Mouse (Mus musculus): Measurements from ENCODE around the gene Batf3. TPM values are rescaled to one million over a fixed set of nuclear protein-coding genes. Genes with fewer than 3 reads are reported as not detected.
"Not testable (repeated sequence)": the region's sequence is repeated elsewhere in the genome, so short reads cannot be mapped to it uniquely, and the experiment has no call there.

Gene Batf3
- polyA plus RNA-seq, 1 experiment from 2014 or later = 2.8 TPM

- WGBS = 80% methylated on average over 8 of the region's 8 CpGs
- H3K4me3 ChIP-seq = no peak overlapping the region
- H3K4me2 ChIP-seq (replicated peaks) = no peak overlapping the region
- no peaks in the 10 kb centered on the region for H3K4me1 ChIP-seq
- no peak overlapping the region for H3K27ac ChIP-seq
- H3K27me3 ChIP-seq = no peaks in the 10 kb centered on the region
- no peak for ATAC-seq (ENCODE audit: low FRiP score)
- 0 out of 2 replicates have a peak, but pooled peaks cover 5% of the 10 kb centered on the region for H3K9me3 ChIP-seq (replicated peaks)
- H3K36me3 ChIP-seq = no peaks in the 10 kb centered on the region
- H3K9ac ChIP-seq = no peak overlapping the region
Observed at GRCm38 (mm10) chr1:191140983-191141382, 43.3 kb downstream of the Batf3 start.

- H3K4me3 ChIP-seq; H3K4me1 ChIP-seq; H3K9ac ChIP-seq; H3K9me3 ChIP-seq (replicated peaks); ATAC-seq (ENCODE audit: low FRiP score); H3K27me3 ChIP-seq; H3K27ac ChIP-seq; H3K36me3 ChIP-seq; H3K4me2 ChIP-seq (replicated peaks): not testable (repeated sequence)
- WGBS = 89% methylated on average over 5 of the region's 5 CpGs
Observed at GRCm38 (mm10) chr1:191149489-191149888, 51.8 kb downstream of the Batf3 start.

GRCm38 (mm10) chr1:191150924-191151605, 53.4 kb downstream of the Batf3 start:
- ATAC-seq (ENCODE audit: low FRiP score) = no peak
- 0 out of 2 replicates have a peak, but pooled peaks cover 6% of the 10 kb centered on the region for H3K9me3 ChIP-seq (replicated peaks)
- no peak overlapping the region for H3K27ac ChIP-seq
- H3K9ac ChIP-seq = no peak overlapping the region
- no peaks in the 10 kb centered on the region for H3K36me3 ChIP-seq
- H3K4me3 ChIP-seq = no peak overlapping the region
- H3K27me3 ChIP-seq = no peaks in the 10 kb centered on the region; the same call in 1 of the 2 replicates
- 82% methylated on average over 8 of the region's 8 CpGs for WGBS
- H3K4me2 ChIP-seq (replicated peaks) = no peak overlapping the region
- H3K4me1 ChIP-seq = no peaks in the 10 kb centered on the region

GRCm38 (mm10) chr1:191153052-191153451, 55.4 kb downstream of the Batf3 start:
- no peak overlapping the region for H3K4me3 ChIP-seq
- no peak overlapping the region for H3K27ac ChIP-seq
- no peaks in the 10 kb centered on the region for H3K4me1 ChIP-seq
- ATAC-seq (ENCODE audit: low FRiP score) = no peak
- 10% methylated on average over 4 of the region's 4 CpGs for WGBS
- H3K27me3 ChIP-seq = no peaks in the 10 kb centered on the region; the same call in 1 of the 2 replicates
- no peaks in the 10 kb centered on the region for H3K36me3 ChIP-seq
- peaks cover 12% of the 10 kb centered on the region for H3K9me3 ChIP-seq (replicated peaks)
- H3K9ac ChIP-seq = no peak overlapping the region
- H3K4me2 ChIP-seq (replicated peaks) = no peak overlapping the region

GRCm38 (mm10) chr1:191154314-191154713, 56.7 kb downstream of the Batf3 start:
- H3K27ac ChIP-seq = no peak overlapping the region

More at GRCm38 (mm10) chr1:191154314-191154713, 56.7 kb downstream of the Batf3 start:
- WGBS = 59% methylated on average over 3 of the region's 3 CpGs
- no peak for ATAC-seq (ENCODE audit: low FRiP score)
- Histone ChIP-seq H3K36me3 (no peaks in the 10 kb centered on the region), H3K27me3 (no peaks in the 10 kb centered on the region; the same call in 1 of the 2 replicates), H3K9me3 (replicated peaks) (peaks cover 12% of the 10 kb centered on the region), H3K4me3 (no peak overlapping the region), H3K4me2 (replicated peaks) (no peak overlapping the region), H3K9ac (no peak overlapping the region), H3K4me1 (no peaks in the 10 kb centered on the region)

Other genes with a start within 250 kb of the Batf3 start
- gene Rps6kc1, start 186.1 kb upstream of the Batf3 start, polyA plus RNA-seq (2016; fragmentation: Nextera tagmentation; extraction: Ambion mirVana) = 23.9 and 29.1 TPM in 2 replicates
- gene Angel2, start 172.7 kb upstream of the Batf3 start, polyA plus RNA-seq (2016; fragmentation: Nextera tagmentation; extraction: Ambion mirVana) = 63.1 and 64.4 TPM in 2 replicates
- 81.0 and 94.6 TPM in 2 replicates for gene Vash2, start 118.6 kb upstream of the Batf3 start, polyA plus RNA-seq (2016; fragmentation: Nextera tagmentation; extraction: Ambion mirVana)
- 9.1 and 9.6 TPM in 2 replicates for gene Flvcr1, start 71.7 kb upstream of the Batf3 start, polyA plus RNA-seq (2016; fragmentation: Nextera tagmentation; extraction: Ambion mirVana)
- not detected in 2 replicates for gene Spata45, start 61.2 kb upstream of the Batf3 start, polyA plus RNA-seq (2016; fragmentation: Nextera tagmentation; extraction: Ambion mirVana)
- gene Tatdn3, start 34.9 kb upstream of the Batf3 start, polyA plus RNA-seq (2016; fragmentation: Nextera tagmentation; extraction: Ambion mirVana) = 14.5 and 17.6 TPM in 2 replicates
- 12.6 and 15.8 TPM in 2 replicates for gene Nsl1, start 34.8 kb upstream of the Batf3 start, polyA plus RNA-seq (2016; fragmentation: Nextera tagmentation; extraction: Ambion mirVana)
- gene Fam71a, start 67.0 kb downstream of the Batf3 start, polyA plus RNA-seq (2016; fragmentation: Nextera tagmentation; extraction: Ambion mirVana) = not detected in 2 replicates
- gene Atf3, start 120.2 kb downstream of the Batf3 start, polyA plus RNA-seq (2016; fragmentation: Nextera tagmentation; extraction: Ambion mirVana) = 1.9 and 2.7 TPM in 2 replicates
- 81.0 and 87.3 TPM in 2 replicates for gene Nenf, start 220.3 kb downstream of the Batf3 start, polyA plus RNA-seq (2016; fragmentation: Nextera tagmentation; extraction: Ambion mirVana)
- gene Tmem206, start 228.1 kb downstream of the Batf3 start, polyA plus RNA-seq (2016; fragmentation: Nextera tagmentation; extraction: Ambion mirVana) = 34.2 and 35.1 TPM in 2 replicates